Mouse (Mus musculus) mouse embryonic stem cell (cell line): ENCODE measurements around the gene Rassf6.

Experiments used
- in situ Hi-C, 2 experiments: fragments of 300-500 bp; cut with MboI; formaldehyde crosslinking; loops; 1 replicate in 1 of 2; 3 replicates in 1 of 2; pipeline ENCODE4 v1.14.3; 2019 to 2020; ENCODE audit warnings: low sequenced_read_pairs in 2 of 2, low pct_unique_long_range_greater_than_20kb in 1 of 2, mixed read lengths in 1 of 2; ENCODE audit not compliant: unreplicated experiment in 1 of 2

The Rassf6 gene

GRCm38 (mm10) chr5:90588708-90589595 lies 51.5 kb downstream of the Rassf6 start:
- in situ Hi-C loops: no loop called here

- in situ Hi-C loops: no loop called here
Observed at GRCm38 (mm10) chr5:90588104-90588503, 52.4 kb downstream of the Rassf6 start.

- in situ Hi-C loops: no loop called here
Observed at GRCm38 (mm10) chr5:90586511-90586910, 53.9 kb downstream of the Rassf6 start.

GRCm38 (mm10) chr5:90584799-90585198 lies 55.7 kb downstream of the Rassf6 start:
- in situ Hi-C loops: no loop called here

GRCm38 (mm10) chr5:90582179-90582578 lies 58.3 kb downstream of the Rassf6 start:
- in situ Hi-C loops: no loop called here

- in situ Hi-C loops: no loop called here
Observed at GRCm38 (mm10) chr5:90579556-90579955, 60.9 kb downstream of the Rassf6 start.

GRCm38 (mm10) chr5:90577751-90578150 lies 62.7 kb downstream of the Rassf6 start:
- in situ Hi-C loops: no loop called here

- in situ Hi-C loops: no loop called here
Observed at GRCm38 (mm10) chr5:90571216-90571615, 69.2 kb downstream of the Rassf6 start.

- in situ Hi-C loops: no loop called here
Observed at GRCm38 (mm10) chr5:90568338-90568737, 72.1 kb downstream of the Rassf6 start.

GRCm38 (mm10) chr5:90567788-90568187 lies 72.7 kb downstream of the Rassf6 start:
- in situ Hi-C loops: no loop called here

GRCm38 (mm10) chr5:90565205-90565604 lies 75.3 kb downstream of the Rassf6 start:
- in situ Hi-C loops: no loop called here

GRCm38 (mm10) chr5:90564161-90564560 lies 76.3 kb downstream of the Rassf6 start:
- in situ Hi-C loops: no loop called here

- in situ Hi-C loops: no loop called here
Observed at GRCm38 (mm10) chr5:90562880-90563279, 77.6 kb downstream of the Rassf6 start.

GRCm38 (mm10) chr5:90561721-90562275 lies 78.7 kb downstream of the Rassf6 start:
- in situ Hi-C loops: no loop called here

GRCm38 (mm10) chr5:90560743-90561142 lies 79.7 kb downstream of the Rassf6 start, which contains the start of gene 5830473C10Rik:
TSS of gene 5830473C10Rik (plus strand) at chr5:90561107.
- in situ Hi-C loops: no loop called here

GRCm38 (mm10) chr5:90556052-90556451 lies 84.4 kb downstream of the Rassf6 start:
- in situ Hi-C loops: no loop called here
